Mouse (Mus musculus): ENCODE results near the gene Mtor.

The Mtor gene

GRCm38 (mm10) chr4:148532516-148532915 is 84.1 kb downstream of the Mtor start:
- DNase-seq (ENCODE audit: low spot score in 2 of 2) = no peak

- no peak for DNase-seq (ENCODE audit: low spot score in 2 of 2)
Observed at GRCm38 (mm10) chr4:148533613-148534328, 85.4 kb downstream of the Mtor start.

GRCm38 (mm10) chr4:148535876-148536275 is 87.5 kb downstream of the Mtor start:
- no peak for DNase-seq (ENCODE audit: low spot score in 2 of 2)

- no peak for DNase-seq (ENCODE audit: low spot score in 2 of 2)
Observed at GRCm38 (mm10) chr4:148549106-148549505, 100.7 kb downstream of the Mtor start.

GRCm38 (mm10) chr4:148557766-148558165 is 109.4 kb downstream of the Mtor start:
- no peak for DNase-seq (ENCODE audit: low spot score in 2 of 2)

- peak; percentile 87 to 89 for DNase-seq (ENCODE audit: low spot score in 2 of 2)
Observed at GRCm38 (mm10) chr4:148558297-148559000, 110.0 kb downstream of the Mtor start, which contains the start of gene Exosc10. Gene Exosc10 (plus strand): TSS chr4:148558429.

GRCm38 (mm10) chr4:148562676-148563075 is 114.3 kb downstream of the Mtor start:
- DNase-seq (ENCODE audit: low spot score in 2 of 2) = no peak

GRCm38 (mm10) chr4:148563595-148563994 is 115.2 kb downstream of the Mtor start:
- DNase-seq (ENCODE audit: low spot score in 2 of 2) = no peak

GRCm38 (mm10) chr4:148570138-148570537 is 121.7 kb downstream of the Mtor start:
- no peak for DNase-seq (ENCODE audit: low spot score in 2 of 2)

- DNase-seq (ENCODE audit: low spot score in 2 of 2) = no peak
Observed at GRCm38 (mm10) chr4:148570693-148571295, 122.4 kb downstream of the Mtor start.

- no peak for DNase-seq (ENCODE audit: low spot score in 2 of 2)
Observed at GRCm38 (mm10) chr4:148573222-148573621, 124.8 kb downstream of the Mtor start.

GRCm38 (mm10) chr4:148580765-148581164 is 132.4 kb downstream of the Mtor start:
- no peak for DNase-seq (ENCODE audit: low spot score in 2 of 2)

- no peak for DNase-seq (ENCODE audit: low spot score in 2 of 2)
Observed at GRCm38 (mm10) chr4:148581422-148581821, 133.0 kb downstream of the Mtor start.

GRCm38 (mm10) chr4:148583257-148583656 is 134.8 kb downstream of the Mtor start:
- no peak for DNase-seq (ENCODE audit: low spot score in 2 of 2)

GRCm38 (mm10) chr4:148586648-148587047 is 138.2 kb downstream of the Mtor start:
- DNase-seq (ENCODE audit: low spot score in 2 of 2) = no peak

GRCm38 (mm10) chr4:148588793-148589192 is 140.4 kb downstream of the Mtor start:
- DNase-seq (ENCODE audit: low spot score in 2 of 2) = no peak

- DNase-seq (ENCODE audit: low spot score in 2 of 2) = no peak
Observed at GRCm38 (mm10) chr4:148589565-148589964, 141.2 kb downstream of the Mtor start.

GRCm38 (mm10) chr4:148590421-148591170 is 142.2 kb downstream of the Mtor start:
- no peak for DNase-seq (ENCODE audit: low spot score in 2 of 2)

GRCm38 (mm10) chr4:148591171-148591630 is 142.8 kb downstream of the Mtor start, which contains the start of gene Srm:
Gene Srm (plus strand): TSS chr4:148591503.
- DNase-seq (ENCODE audit: low spot score in 2 of 2) = peak; percentile 91 to 94

GRCm38 (mm10) chr4:148591637-148592380 is 143.4 kb downstream of the Mtor start:
- DNase-seq (ENCODE audit: low spot score in 2 of 2) = no peak

- no peak for DNase-seq (ENCODE audit: low spot score in 2 of 2)
Observed at GRCm38 (mm10) chr4:148593996-148594395, 145.6 kb downstream of the Mtor start.
